Mouse (Mus musculus): ENCODE results near the gene Arhgef3. TPM values are rescaled to one million over a fixed set of nuclear protein-coding genes. Genes with fewer than 3 reads are reported as not detected.
A peak's percentile ranks its signal among the peaks of the same experiment; 100 is the strongest.

Gene Arhgef3
- polyA plus RNA-seq, 1 experiment from 2014 or later = 19.9 TPM

- 37% methylated on average over 8 of the region's 8 CpGs for WGBS
- no peak overlapping the region for H3K9ac ChIP-seq
- H3K36me3 ChIP-seq = no peaks in the 10 kb centered on the region
- no peaks in the 10 kb centered on the region for H3K9me3 ChIP-seq
- ATAC-seq (ENCODE audit: insufficient number of reproducible peaks, low FRiP score, low TSS enrichment, low read depth) = peak; percentile 52; the same call in 1 of the 2 replicates
- peaks cover 18% of the 10 kb centered on the region for H3K4me1 ChIP-seq
- no peak overlapping the region for H3K4me2 ChIP-seq
- peak overlapping the region; percentile 14 for H3K27ac ChIP-seq
- H3K4me3 ChIP-seq = no peak overlapping the region
- H3K27me3 ChIP-seq = no peaks in the 10 kb centered on the region
Observed at GRCm38 (mm10) chr14:27145171-27146045, 30.7 kb downstream of the Arhgef3 start.

DNA sequence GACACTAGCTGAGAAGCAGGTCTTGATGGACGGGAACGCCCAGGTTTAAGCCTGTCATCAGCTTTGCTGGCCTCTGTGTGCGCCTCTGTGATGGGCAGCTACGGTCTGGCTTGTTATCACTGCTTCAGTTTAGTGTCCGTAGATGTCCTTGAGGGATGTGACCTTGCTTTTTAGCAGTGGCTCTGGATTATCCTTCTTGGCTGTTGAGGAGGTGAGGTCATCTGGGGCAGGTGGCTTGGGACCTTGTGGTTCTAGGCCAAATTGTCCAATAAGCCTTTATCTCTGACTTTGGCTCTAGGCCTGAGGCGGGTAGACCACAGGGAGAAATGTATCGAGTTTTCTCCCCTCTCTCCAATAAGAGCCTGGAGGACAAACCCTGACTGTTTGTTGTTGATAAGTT is 33.0 kb downstream of the Arhgef3 start:
- no peak overlapping the region for H3K4me2 ChIP-seq
- no peak overlapping the region for H3K27ac ChIP-seq
- peaks cover 20% of the 10 kb centered on the region for H3K4me1 ChIP-seq
- no peaks in the 10 kb centered on the region for H3K36me3 ChIP-seq
- H3K27me3 ChIP-seq = no peaks in the 10 kb centered on the region
- no peak overlapping the region for H3K9ac ChIP-seq
- H3K4me3 ChIP-seq = no peak overlapping the region
- H3K9me3 ChIP-seq = no peaks in the 10 kb centered on the region
- ATAC-seq (ENCODE audit: insufficient number of reproducible peaks, low FRiP score, low TSS enrichment, low read depth) = no peak
- WGBS = 89% methylated on average over 7 of the region's 7 CpGs

DNA sequence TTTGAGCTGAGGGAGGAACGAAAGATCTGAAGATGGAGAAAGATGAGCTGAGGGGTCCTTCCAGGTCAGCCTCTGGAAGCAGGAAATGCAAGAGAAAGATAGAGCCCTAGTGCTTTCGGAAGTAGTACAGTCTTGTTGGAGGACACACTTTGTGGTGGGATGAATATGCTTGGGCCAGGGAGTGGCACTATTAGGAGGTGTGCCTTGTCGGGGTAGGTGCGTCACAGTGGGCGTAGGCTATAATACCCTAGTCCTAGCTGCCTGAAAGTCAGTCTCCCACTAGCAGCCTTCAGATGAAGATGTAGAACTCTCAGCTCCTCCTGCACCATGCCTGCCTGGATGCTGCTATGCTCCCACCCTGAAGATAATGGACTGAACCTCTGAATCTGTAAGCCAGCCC is 34.7 kb downstream of the Arhgef3 start:
- Histone ChIP-seq H3K9ac (no peak overlapping the region), H3K4me1 (peaks cover 20% of the 10 kb centered on the region), H3K36me3 (no peaks in the 10 kb centered on the region), H3K27ac (no peak overlapping the region), H3K27me3 (no peaks in the 10 kb centered on the region), H3K9me3 (no peaks in the 10 kb centered on the region), H3K4me2 (no peak overlapping the region), H3K4me3 (no peak overlapping the region)
- ATAC-seq (ENCODE audit: insufficient number of reproducible peaks, low FRiP score, low TSS enrichment, low read depth) = no peak
- WGBS = 97% methylated on average over 5 of the region's 5 CpGs

GRCm38 (mm10) chr14:27150011-27150640 is 35.4 kb downstream of the Arhgef3 start:
- Histone ChIP-seq H3K4me3 (no peak overlapping the region), H3K27ac (no peak overlapping the region), H3K4me1 (peaks cover 15% of the 10 kb centered on the region), H3K27me3 (no peaks in the 10 kb centered on the region), H3K36me3 (no peaks in the 10 kb centered on the region), H3K4me2 (no peak overlapping the region), H3K9ac (no peak overlapping the region), H3K9me3 (no peaks in the 10 kb centered on the region)
- no peak for ATAC-seq (ENCODE audit: insufficient number of reproducible peaks, low FRiP score, low TSS enrichment, low read depth)
- 58% methylated on average over 6 of the region's 6 CpGs for WGBS

DNA sequence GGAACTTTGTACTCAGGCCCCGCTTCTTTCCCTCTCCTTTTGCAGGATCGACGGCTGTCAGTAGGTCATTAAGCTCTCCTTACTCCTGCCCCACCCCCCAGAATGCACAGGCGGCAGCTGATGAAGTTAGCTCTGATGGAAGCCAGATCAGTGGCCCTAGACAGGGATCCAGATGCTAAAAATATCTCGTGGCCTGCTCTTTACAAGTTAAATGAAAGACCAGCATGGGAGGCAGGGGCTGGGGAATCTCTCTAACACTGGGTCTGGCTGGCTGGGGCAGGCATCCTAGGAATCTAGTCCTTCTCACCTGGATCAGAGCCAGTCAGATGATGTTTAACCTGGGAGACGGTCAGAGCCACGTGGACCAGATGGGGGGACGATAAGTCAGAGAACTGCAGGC is 36.7 kb downstream of the Arhgef3 start:
- H3K36me3 ChIP-seq = no peaks in the 10 kb centered on the region
- 18% methylated on average over 8 of the region's 8 CpGs for WGBS

DNA sequence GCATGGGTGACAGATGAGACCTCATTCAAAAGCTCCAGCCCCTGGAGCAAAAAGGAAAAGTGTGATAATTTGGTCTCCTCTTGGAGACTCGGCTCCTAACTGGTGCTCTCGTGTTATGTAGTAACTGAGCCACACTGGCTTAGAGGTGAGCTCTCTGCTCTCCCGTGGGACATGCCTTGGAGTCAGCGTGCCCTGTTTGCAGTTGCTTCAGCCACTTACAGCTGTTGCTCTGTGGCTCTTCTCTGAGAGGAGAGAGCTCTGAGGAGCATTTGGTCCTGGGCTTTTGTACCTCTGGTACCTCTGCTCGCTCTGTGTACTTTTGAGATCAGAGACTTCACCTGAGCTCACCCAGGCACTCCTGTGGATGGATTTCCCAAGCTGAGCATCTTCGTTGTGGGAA is 40.4 kb downstream of the Arhgef3 start:
- Histone ChIP-seq H3K9me3 (no peaks in the 10 kb centered on the region), H3K36me3 (no peaks in the 10 kb centered on the region), H3K4me1 (peaks cover 12% of the 10 kb centered on the region), H3K27ac (no peak overlapping the region), H3K27me3 (no peaks in the 10 kb centered on the region), H3K9ac (no peak overlapping the region), H3K4me2 (no peak overlapping the region), H3K4me3 (no peak overlapping the region)
- 57% methylated on average over 6 of the region's 6 CpGs for WGBS
- ATAC-seq (ENCODE audit: insufficient number of reproducible peaks, low FRiP score, low TSS enrichment, low read depth) = no peak

More for the DNA sequence above, 36.7 kb downstream of the Arhgef3 start:
- Histone ChIP-seq H3K4me2 (no peak overlapping the region), H3K4me3 (no peak overlapping the region), H3K27me3 (no peaks in the 10 kb centered on the region), H3K27ac (0 out of 2 replicates have a peak overlapping the region, but pooled peaks have one; percentile 19), H3K9me3 (no peaks in the 10 kb centered on the region), H3K9ac (no peak overlapping the region), H3K4me1 (peaks cover 15% of the 10 kb centered on the region)
- ATAC-seq (ENCODE audit: insufficient number of reproducible peaks, low FRiP score, low TSS enrichment, low read depth) = peak; percentile 63; the same call in 1 of the 2 replicates

GRCm38 (mm10) chr14:27156032-27156431 is 41.3 kb downstream of the Arhgef3 start:
- H3K4me1 ChIP-seq = peaks cover 9% of the 10 kb centered on the region
- no peak for ATAC-seq (ENCODE audit: insufficient number of reproducible peaks, low FRiP score, low TSS enrichment, low read depth)
- H3K27me3 ChIP-seq = no peaks in the 10 kb centered on the region
- H3K4me3 ChIP-seq = no peak overlapping the region
- WGBS = 66% methylated on average over 6 of the region's 6 CpGs
- H3K9ac ChIP-seq = no peak overlapping the region
- H3K9me3 ChIP-seq = no peaks in the 10 kb centered on the region
- H3K36me3 ChIP-seq = no peaks in the 10 kb centered on the region
- H3K27ac ChIP-seq = no peak overlapping the region
- no peak overlapping the region for H3K4me2 ChIP-seq

- WGBS = 65% methylated on average over 3 of the region's 3 CpGs
- no peak overlapping the region for H3K4me2 ChIP-seq
- no peaks in the 10 kb centered on the region for H3K27me3 ChIP-seq
- no peaks in the 10 kb centered on the region for H3K4me1 ChIP-seq
- no peaks in the 10 kb centered on the region for H3K36me3 ChIP-seq
- no peak overlapping the region for H3K9ac ChIP-seq
- H3K9me3 ChIP-seq = no peaks in the 10 kb centered on the region
- no peak overlapping the region for H3K4me3 ChIP-seq
- 0 out of 2 replicates have a peak, but pooled peaks have one; percentile 24 for ATAC-seq (ENCODE audit: insufficient number of reproducible peaks, low FRiP score, low TSS enrichment, low read depth)
- no peak overlapping the region for H3K27ac ChIP-seq
Observed at GRCm38 (mm10) chr14:27158133-27158532, 43.4 kb downstream of the Arhgef3 start.

DNA sequence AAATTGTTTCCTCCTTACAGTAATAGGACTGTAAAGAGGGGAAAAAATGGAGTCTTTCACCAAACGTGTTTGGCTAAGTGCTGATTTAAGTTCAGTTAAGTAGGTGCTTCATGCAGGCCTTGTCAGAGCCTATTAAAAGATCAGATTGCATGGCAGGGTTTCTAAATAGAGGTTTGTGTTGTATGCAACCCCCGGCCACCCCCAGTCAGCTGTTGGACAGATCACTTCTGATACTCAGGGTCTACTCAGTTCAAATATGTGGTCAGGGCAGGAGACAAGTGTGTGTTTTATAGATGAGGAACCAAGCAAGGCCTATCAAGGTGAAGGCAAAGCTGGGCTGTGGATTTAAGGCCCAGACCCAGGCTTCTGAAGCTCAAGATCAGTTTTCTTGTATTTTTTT is 44.1 kb downstream of the Arhgef3 start:
- H3K4me3 ChIP-seq = no peak overlapping the region
- no peak overlapping the region for H3K27ac ChIP-seq
- H3K36me3 ChIP-seq = no peaks in the 10 kb centered on the region
- no peak overlapping the region for H3K9ac ChIP-seq
- H3K4me1 ChIP-seq = no peaks in the 10 kb centered on the region
- 28% methylated on average over 2 of the region's 2 CpGs for WGBS
- H3K4me2 ChIP-seq = no peak overlapping the region
- no peaks in the 10 kb centered on the region for H3K9me3 ChIP-seq
- no peaks in the 10 kb centered on the region for H3K27me3 ChIP-seq
- ATAC-seq (ENCODE audit: insufficient number of reproducible peaks, low FRiP score, low TSS enrichment, low read depth) = no peak

- no peaks in the 10 kb centered on the region for H3K4me1 ChIP-seq
- H3K4me3 ChIP-seq = no peak overlapping the region
- no peaks in the 10 kb centered on the region for H3K36me3 ChIP-seq
- 83% methylated on average over 7 of the region's 7 CpGs for WGBS
- no peak overlapping the region for H3K27ac ChIP-seq
- no peaks in the 10 kb centered on the region for H3K9me3 ChIP-seq
- no peak overlapping the region for H3K4me2 ChIP-seq
- ATAC-seq (ENCODE audit: insufficient number of reproducible peaks, low FRiP score, low TSS enrichment, low read depth) = no peak
- no peak overlapping the region for H3K9ac ChIP-seq
- no peaks in the 10 kb centered on the region for H3K27me3 ChIP-seq
Observed at GRCm38 (mm10) chr14:27160762-27161161, 46.1 kb downstream of the Arhgef3 start.

DNA sequence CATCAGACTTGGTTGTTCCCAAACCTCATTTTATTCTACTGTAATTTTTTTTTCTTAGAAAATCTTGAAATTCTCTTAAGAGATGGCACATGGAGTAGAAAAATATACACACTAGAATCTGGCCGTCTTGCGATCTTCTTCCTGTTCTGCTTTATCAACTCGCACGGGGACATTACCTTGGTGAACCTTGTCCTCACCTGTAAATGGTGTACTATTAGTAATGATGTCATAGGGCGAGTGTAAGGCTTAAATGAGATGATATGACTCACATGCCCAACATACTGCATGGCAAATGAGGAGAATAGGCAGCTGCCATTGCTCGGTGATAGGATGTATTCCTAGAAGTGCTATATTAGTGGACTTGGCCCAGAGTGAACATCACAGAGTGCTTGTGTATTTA is 49.9 kb downstream of the Arhgef3 start:
- H3K27me3 ChIP-seq = no peaks in the 10 kb centered on the region
- no peaks in the 10 kb centered on the region for H3K36me3 ChIP-seq
- WGBS = 88% methylated on average over 6 of the region's 6 CpGs
- no peak overlapping the region for H3K9ac ChIP-seq
- no peak for ATAC-seq (ENCODE audit: insufficient number of reproducible peaks, low FRiP score, low TSS enrichment, low read depth)
- no peak overlapping the region for H3K4me2 ChIP-seq
- no peak overlapping the region for H3K27ac ChIP-seq
- no peaks in the 10 kb centered on the region for H3K9me3 ChIP-seq
- H3K4me3 ChIP-seq = no peak overlapping the region
- H3K4me1 ChIP-seq = peaks cover 11% of the 10 kb centered on the region

DNA sequence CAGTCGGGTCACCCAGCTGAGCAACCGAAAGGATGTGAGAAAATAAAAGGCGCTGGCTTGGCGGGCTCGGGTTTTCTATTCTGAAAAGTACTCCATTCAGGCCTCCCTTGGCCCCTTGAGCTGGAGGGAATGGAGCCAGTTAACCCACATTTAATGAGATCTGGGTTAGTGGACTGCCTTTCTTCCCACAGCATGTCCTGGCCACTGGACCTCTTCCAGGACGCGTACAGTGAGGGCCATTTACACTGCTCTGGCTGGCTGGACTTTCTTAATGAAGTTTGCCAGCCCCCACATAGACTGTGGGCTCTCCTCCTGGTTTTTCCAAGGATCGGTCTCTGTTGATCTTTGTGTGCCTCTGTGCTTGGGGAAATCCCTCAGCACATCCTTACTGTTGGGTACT is 52.1 kb downstream of the Arhgef3 start:
- ATAC-seq (ENCODE audit: insufficient number of reproducible peaks, low FRiP score, low TSS enrichment, low read depth) = peak; percentile 76
- WGBS = 43% methylated on average over 8 of the region's 8 CpGs
- 0 out of 2 replicates have a peak overlapping the region, but pooled peaks have one; percentile 19 for H3K27ac ChIP-seq

More for the DNA sequence above, 52.1 kb downstream of the Arhgef3 start:
- no peak overlapping the region for H3K9ac ChIP-seq
- no peak overlapping the region for H3K4me2 ChIP-seq
- no peaks in the 10 kb centered on the region for H3K27me3 ChIP-seq
- H3K36me3 ChIP-seq = no peaks in the 10 kb centered on the region
- H3K4me3 ChIP-seq = no peak overlapping the region
- H3K4me1 ChIP-seq = peaks cover 20% of the 10 kb centered on the region
- no peaks in the 10 kb centered on the region for H3K9me3 ChIP-seq

Measured in limb, embryonic 15.5 days (tissue).